Mouse (Mus musculus): ENCODE results near the gene Mns1.

GRCm38 (mm10) chr9:72488523-72488922 is 50.7 kb downstream of the Mns1 start:
- no peak for TF ChIP-seq CTCF (IDR thresholded peaks at IDR 0.05; ENCODE audit: low read depth)
- TF ChIP-seq EP300 (IDR thresholded peaks at IDR 0.05; ENCODE audit: low read depth), result peak; percentile 47; the same call in 1 of the 2 replicates
